Mouse (Mus musculus) kidney, embryonic 14.5 days (tissue): ENCODE results near the gene Plpp7. TPM values are rescaled to one million over a fixed set of nuclear protein-coding genes. Genes with fewer than 3 reads are reported as not detected.

ENCODE experiments used
- ATAC-seq: fragments of 200-750 bp; cut with Nextera tagmentation; 2 replicates; pipeline ENCODE4 v1.8.0; 2017; ENCODE audit warnings: moderate number of reproducible peaks, mild to moderate bottlenecking, moderate TSS enrichment, moderate library complexity; ENCODE audit not compliant: low FRiP score, low TSS enrichment
- H3K27ac ChIP-seq: fragments of 300-500 bp; sonication (generic); 2 replicates; pipeline ENCODE4 v1.5.1; 2014; ENCODE audit warnings: low read depth, mild to moderate bottlenecking, low read length, moderate library complexity, mixed read lengths
- H3K27me3 ChIP-seq: fragments of 300-500 bp; sonication (generic); 2 replicates; pipeline ENCODE4 v1.6.1; 2014; ENCODE audit warnings: mild to moderate bottlenecking, low read length; ENCODE audit not compliant: control insufficient read depth, insufficient read depth
- H3K36me3 ChIP-seq: fragments of 300-500 bp; sonication (generic); 2 replicates; pipeline ENCODE4 v1.6.1; 2014; ENCODE audit warnings: low read length, mixed read lengths; ENCODE audit not compliant: control insufficient read depth, insufficient read depth
- H3K4me1 ChIP-seq: fragments of 300-500 bp; sonication (generic); 2 replicates; pipeline ENCODE4 v1.6.1; 2014; ENCODE audit warnings: low read length, mixed read lengths; ENCODE audit not compliant: control insufficient read depth, insufficient read depth
- H3K4me2 ChIP-seq: fragments of 300-500 bp; sonication (generic); replicated peaks from 2 replicates; pipeline ENCODE4 v1.6.1; 2014; ENCODE audit warnings: low read depth, mild to moderate bottlenecking, low read length
- H3K4me3 ChIP-seq: fragments of 300-500 bp; sonication (generic); 2 replicates; pipeline ENCODE4 v1.5.1; 2014; ENCODE audit warnings: mild to moderate bottlenecking, low read length
- H3K9ac ChIP-seq: fragments of 300-500 bp; sonication (generic); 2 replicates; pipeline ENCODE4 v1.6.1; 2014; ENCODE audit warnings: low read depth, mild to moderate bottlenecking, low read length, moderate library complexity
- H3K9me3 ChIP-seq: fragments of 300-500 bp; sonication (generic); 2 replicates; pipeline ENCODE4 v1.6.1; 2016; ENCODE audit warnings: low read length; ENCODE audit not compliant: control insufficient read depth
- WGBS: fragments of 180-500 bp; shearing (Covaris S2); extraction: QIAGEN DNeasy Blood & Tissue Kit; methylation state at CpG from one replicate; pipeline ENCODE4 v1.1.7; 2014; 5-methylcytosine and 5-hydroxymethylcytosine counted together
- polyA plus RNA-seq: library from polyadenylated mRNA; unstranded; fragments of >200 nt; fragmentation: Nextera tagmentation; extraction: Ambion mirVana; gene quantifications from 2 replicates; pipeline ENCODE4 v1.2.1, GENCODE M21; 2014

The Plpp7 gene
- polyA plus RNA-seq, 1 experiment from 2014 or later, result 4.0 TPM

- H3K4me2 ChIP-seq, result no peak overlapping the region
- no peaks in the 10 kb centered on the region for H3K9me3 ChIP-seq
- no peaks in the 10 kb centered on the region for H3K27me3 ChIP-seq
- 82% methylated on average over 9 of the region's 9 CpGs for WGBS
- no peak overlapping the region for H3K9ac ChIP-seq
- no peaks in the 10 kb centered on the region for H3K4me1 ChIP-seq
- H3K27ac ChIP-seq, result no peak overlapping the region
- no peaks in the 10 kb centered on the region for H3K36me3 ChIP-seq
- H3K4me3 ChIP-seq, result no peak overlapping the region
- no peak for ATAC-seq
These were observed 37.1 kb upstream of the Plpp7 start for GRCm38 (mm10) chr2:32058241-32058640.

DNA sequence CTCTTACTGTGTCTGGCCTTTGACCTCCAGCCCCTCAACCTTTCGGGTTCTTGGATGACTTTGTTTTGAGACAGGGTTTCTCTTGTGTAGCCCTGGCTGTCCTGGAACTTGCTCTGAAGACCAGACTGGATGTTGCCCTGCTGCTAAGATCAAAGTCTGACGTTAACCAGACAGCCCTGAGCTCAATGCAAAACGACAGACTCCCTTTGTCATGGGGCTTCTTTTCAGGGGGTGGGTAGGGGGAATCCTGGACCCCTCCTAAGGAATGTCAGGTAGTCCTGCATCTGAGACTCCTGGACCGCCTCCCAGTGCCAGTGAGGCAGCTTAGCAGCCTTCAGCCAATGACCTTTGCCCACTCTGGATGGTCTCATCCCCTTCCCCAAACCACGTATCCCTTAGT is 36.6 kb upstream of the Plpp7 start:
- ATAC-seq, result no peak
- H3K36me3 ChIP-seq, result no peaks in the 10 kb centered on the region
- WGBS, result 42% methylated on average over 5 of the region's 5 CpGs

DNA sequence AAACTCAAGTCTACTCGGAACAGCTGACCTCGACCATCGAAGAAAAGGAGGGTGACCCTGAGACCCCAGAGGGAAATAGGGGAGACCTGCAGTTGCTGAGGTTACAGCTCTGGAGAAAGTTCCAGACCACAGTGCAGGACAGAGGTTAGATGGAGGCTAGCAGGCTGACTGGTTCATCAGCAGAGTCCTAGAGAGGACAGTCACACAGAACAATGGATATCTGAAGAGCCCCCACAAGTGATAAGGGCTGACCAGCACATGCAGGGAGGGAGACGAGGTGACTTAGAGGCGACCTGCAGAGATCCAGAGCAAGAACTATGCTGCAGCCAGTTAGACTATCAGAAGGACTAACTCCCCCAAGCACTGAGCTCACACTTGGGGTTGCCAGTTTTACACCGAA is 35.7 kb upstream of the Plpp7 start:
- no peak for ATAC-seq
- H3K9me3 ChIP-seq, result no peaks in the 10 kb centered on the region
- no peaks in the 10 kb centered on the region for H3K4me1 ChIP-seq
- no peak overlapping the region for H3K4me3 ChIP-seq
- H3K9ac ChIP-seq, result no peak overlapping the region
- H3K27me3 ChIP-seq, result no peaks in the 10 kb centered on the region
- H3K4me2 ChIP-seq, result no peak overlapping the region
- no peaks in the 10 kb centered on the region for H3K36me3 ChIP-seq
- WGBS, result 64% methylated on average over 6 of the region's 6 CpGs
- H3K27ac ChIP-seq, result no peak overlapping the region

More for the DNA sequence above, 36.6 kb upstream of the Plpp7 start:
- no peak overlapping the region for H3K4me3 ChIP-seq
- no peak overlapping the region for H3K4me2 ChIP-seq
- no peak overlapping the region for H3K27ac ChIP-seq
- no peaks in the 10 kb centered on the region for H3K9me3 ChIP-seq
- H3K27me3 ChIP-seq, result no peaks in the 10 kb centered on the region
- no peak overlapping the region for H3K9ac ChIP-seq
- H3K4me1 ChIP-seq, result no peaks in the 10 kb centered on the region

GRCm38 (mm10) chr2:32060228-32060805 is 35.0 kb upstream of the Plpp7 start:
- no peaks in the 10 kb centered on the region for H3K9me3 ChIP-seq
- WGBS, result 52% methylated on average over 6 of the region's 6 CpGs
- H3K4me2 ChIP-seq, result no peak overlapping the region
- H3K4me3 ChIP-seq, result no peak overlapping the region
- no peaks in the 10 kb centered on the region for H3K36me3 ChIP-seq
- no peak overlapping the region for H3K27ac ChIP-seq
- no peaks in the 10 kb centered on the region for H3K27me3 ChIP-seq
- H3K4me1 ChIP-seq, result no peaks in the 10 kb centered on the region
- no peak overlapping the region for H3K9ac ChIP-seq
- no peak for ATAC-seq

- WGBS, result 76% methylated on average over 2 of the region's 2 CpGs
- no peak overlapping the region for H3K4me3 ChIP-seq
- H3K9me3 ChIP-seq, result no peaks in the 10 kb centered on the region
- ATAC-seq, result no peak
- no peaks in the 10 kb centered on the region for H3K36me3 ChIP-seq
- no peaks in the 10 kb centered on the region for H3K27me3 ChIP-seq
- no peak overlapping the region for H3K9ac ChIP-seq
- no peaks in the 10 kb centered on the region for H3K4me1 ChIP-seq
- no peak overlapping the region for H3K27ac ChIP-seq
- H3K4me2 ChIP-seq, result no peak overlapping the region
These were observed 34.1 kb upstream of the Plpp7 start for GRCm38 (mm10) chr2:32061189-32061588.

- H3K27me3 ChIP-seq, result no peaks in the 10 kb centered on the region
- H3K4me1 ChIP-seq, result no peaks in the 10 kb centered on the region
- H3K9ac ChIP-seq, result no peak overlapping the region
- H3K4me2 ChIP-seq, result no peak overlapping the region
- H3K36me3 ChIP-seq, result no peaks in the 10 kb centered on the region
- H3K9me3 ChIP-seq, result no peaks in the 10 kb centered on the region
- no peak overlapping the region for H3K4me3 ChIP-seq
- no peak for ATAC-seq
- WGBS, result 64% methylated on average over 12 of the region's 12 CpGs
- no peak overlapping the region for H3K27ac ChIP-seq
These were observed 33.4 kb upstream of the Plpp7 start for GRCm38 (mm10) chr2:32061722-32062505.

GRCm38 (mm10) chr2:32062626-32063410 is 32.5 kb upstream of the Plpp7 start:
- H3K9me3 ChIP-seq, result no peaks in the 10 kb centered on the region
- H3K27me3 ChIP-seq, result no peaks in the 10 kb centered on the region
- ATAC-seq, result no peak
- no peak overlapping the region for H3K4me3 ChIP-seq
- no peak overlapping the region for H3K9ac ChIP-seq
- H3K36me3 ChIP-seq, result no peaks in the 10 kb centered on the region
- no peak overlapping the region for H3K4me2 ChIP-seq
- whole genome bisulfite sequencing, result 86% methylated on average over 15 of the region's 15 CpGs
- H3K4me1 ChIP-seq, result no peaks in the 10 kb centered on the region
- H3K27ac ChIP-seq, result no peak overlapping the region

DNA sequence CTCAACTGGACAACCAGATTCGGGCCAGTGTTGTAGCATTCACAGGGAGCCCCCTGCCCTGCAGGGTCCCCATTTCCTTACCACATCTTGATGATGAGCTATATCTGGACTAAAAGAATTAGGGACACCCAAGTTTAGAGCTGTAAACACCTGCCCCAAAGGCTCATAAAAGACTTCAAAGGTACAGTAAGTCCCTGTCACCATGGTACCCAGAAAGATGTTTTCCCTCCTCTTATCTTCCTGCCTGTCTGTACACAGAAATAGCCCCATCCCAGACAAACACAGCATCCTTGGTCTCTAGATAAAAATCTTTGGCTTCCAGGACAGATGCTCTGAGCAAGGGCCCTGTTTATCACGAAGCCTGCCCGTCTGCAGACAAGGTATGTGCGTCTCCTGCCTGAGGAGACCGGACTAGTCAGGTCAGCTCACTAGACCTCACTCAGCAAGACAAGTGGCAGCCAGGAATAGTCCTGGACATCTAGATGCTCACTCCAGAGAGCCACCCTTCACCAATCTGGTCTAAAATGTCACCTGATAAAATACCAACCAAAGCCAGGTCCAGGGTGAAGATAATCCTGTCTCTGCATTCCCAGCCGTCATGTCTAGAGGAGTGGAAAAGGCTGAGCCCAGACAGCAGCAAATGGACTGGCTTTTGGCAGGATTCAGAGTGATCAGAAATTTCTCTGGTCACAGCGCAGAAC is 31.7 kb upstream of the Plpp7 start:
- Histone ChIP-seq H3K4me2 (no peak overlapping the region), H3K9me3 (no peaks in the 10 kb centered on the region), H3K36me3 (no peaks in the 10 kb centered on the region), H3K27ac (no peak overlapping the region), H3K4me3 (no peak overlapping the region), H3K27me3 (0 out of 2 replicates have a peak, but pooled peaks cover 4% of the 10 kb centered on the region), H3K9ac (no peak overlapping the region), H3K4me1 (no peaks in the 10 kb centered on the region)
- no peak for ATAC-seq
- 81% methylated on average over 7 of the region's 7 CpGs for WGBS
